Mouse (Mus musculus) heart, postnatal 10 days (tissue): ENCODE measurements at regions not wholly inside any gene's neighbourhood (a gene's known extent, or its start where the extent isn't known, plus 50 kb on each side); places are given as distances from the start of the nearest gene placed in this dataset.
A peak's percentile ranks its signal among the peaks of the same experiment; 100 is the strongest.

Source experiments
- DNase-seq, 2 experiments: peaks; one replicate each; pipeline ENCODE4 v3.0.0; 2021
- intact Hi-C: fragments of 180-260 bp; cut with DNase I; formaldehyde crosslinking; loops from one replicate; pipeline ENCODE4 v1.15.1; 2025

GRCm38 (mm10) chr13:5757176-5757575 is 104.1 kb upstream of the Klf6 start:
- no peak for DNase-seq
- intact Hi-C loops, result no loop called here

GRCm38 (mm10) chr13:5757963-5758362 is 103.3 kb upstream of the Klf6 start:
- DNase-seq, result no peak
- intact Hi-C loops, result no loop called here

GRCm38 (mm10) chr13:5760030-5760429 is 101.3 kb upstream of the Klf6 start:
- DNase-seq, result no peak

GRCm38 (mm10) chr13:5766394-5766793 is 94.9 kb upstream of the Klf6 start:
- intact Hi-C loops, result no loop called here

More at GRCm38 (mm10) chr13:5760030-5760429, 101.3 kb upstream of the Klf6 start:
- intact Hi-C loops, result no loop called here

GRCm38 (mm10) chr13:5767202-5767601 is 94.1 kb upstream of the Klf6 start:
- no peak for DNase-seq
- intact Hi-C loops, result no loop called here

More at GRCm38 (mm10) chr13:5766394-5766793, 94.9 kb upstream of the Klf6 start:
- DNase-seq, result no peak

- no peak for DNase-seq
- intact Hi-C loops, result no loop called here
Observed at GRCm38 (mm10) chr13:5768699-5769098, 92.6 kb upstream of the Klf6 start.

- DNase-seq, result peak in 1 of 2 experiments; percentile 8
Observed at GRCm38 (mm10) chr13:5769283-5770260, 91.7 kb upstream of the Klf6 start.

GRCm38 (mm10) chr13:5773811-5774210 is 87.5 kb upstream of the Klf6 start:
- intact Hi-C loops, result no loop called here
- DNase-seq, result no peak

More at GRCm38 (mm10) chr13:5769283-5770260, 91.7 kb upstream of the Klf6 start:
- intact Hi-C loops, result no loop called here

- no peak for DNase-seq
- intact Hi-C loops, result no loop called here
Observed at GRCm38 (mm10) chr13:5778443-5779171, 82.7 kb upstream of the Klf6 start.

GRCm38 (mm10) chr13:5779410-5779809 is 81.9 kb upstream of the Klf6 start:
- no peak for DNase-seq
- intact Hi-C loops, result no loop called here

GRCm38 (mm10) chr13:5782540-5782939 is 78.7 kb upstream of the Klf6 start:
- intact Hi-C loops, result no loop called here

GRCm38 (mm10) chr13:5787114-5787513 is 74.2 kb upstream of the Klf6 start:
- no peak for DNase-seq
- intact Hi-C loops, result no loop called here

More at GRCm38 (mm10) chr13:5782540-5782939, 78.7 kb upstream of the Klf6 start:
- no peak for DNase-seq

GRCm38 (mm10) chr13:5789302-5789701 is 72.0 kb upstream of the Klf6 start:
- intact Hi-C loops, result no loop called here
- no peak for DNase-seq

- peak; percentile 59 to 66 for DNase-seq
- intact Hi-C loops, result loop anchor here (2.0 to 10.0 kb wide), 3 partner anchors 209 to 1135 kb away; no protein-coding TSS in a partner anchor
Observed at GRCm38 (mm10) chr13:5802079-5802478, 59.2 kb upstream of the Klf6 start.

GRCm38 (mm10) chr13:5802826-5803225 is 58.5 kb upstream of the Klf6 start:
- peak; percentile 30 to 43 for DNase-seq
- intact Hi-C loops, result loop anchor here (2.0 to 10.0 kb wide), 3 partner anchors 210 to 1136 kb away; no protein-coding TSS in a partner anchor

GRCm38 (mm10) chr13:5803540-5804380 is 57.5 kb upstream of the Klf6 start:
- DNase-seq, result peak; percentile 70 to 87
- intact Hi-C loops, result loop anchor here (2.0 to 10.0 kb wide), 4 partner anchors 59 to 1136 kb away; no protein-coding TSS in a partner anchor

GRCm38 (mm10) chr13:5804381-5804941 is 56.8 kb upstream of the Klf6 start:
- DNase-seq, result no peak
- intact Hi-C loops, result loop anchor here (2.0 to 10.0 kb wide), 3 partner anchors 58 to 1137 kb away; no protein-coding TSS in a partner anchor

- intact Hi-C loops, result loop anchor here (10.0 kb wide), 1 partner anchor 236 kb away; no protein-coding TSS in a partner anchor
- no peak for DNase-seq
Observed at GRCm38 (mm10) chr13:5808380-5808779, 52.9 kb upstream of the Klf6 start.
